9 mouse cellular contexts compared by ENCODE assay signal in the genomic region with DNA sequence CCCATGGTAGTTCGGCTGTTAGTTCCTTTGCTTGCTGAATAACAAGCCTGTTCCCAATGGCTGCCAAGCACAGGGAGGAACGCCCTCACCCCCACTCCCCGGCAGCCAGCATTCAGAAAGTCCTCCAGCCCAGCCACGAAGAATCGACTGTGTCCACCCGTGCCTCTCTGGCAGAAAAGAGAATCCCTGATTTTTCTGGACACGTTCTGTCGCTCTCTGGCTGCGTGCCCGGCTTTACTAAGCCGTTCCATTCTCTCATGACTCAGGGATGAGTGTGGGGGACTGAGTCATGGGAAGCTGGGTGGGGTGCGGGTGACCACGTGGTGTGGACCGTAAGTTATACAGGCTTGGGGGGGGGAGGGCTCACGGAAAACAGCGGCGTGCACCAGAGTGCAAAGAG.
DNase-seq lines count a peak whose midpoint lies in the region; ATAC-seq and TF ChIP-seq lines count a peak whose summit lies in the region.
"Had no signal": no experiment of that assay in that cellular context is flagged by ENCODE, and none has a peak within 500 bp of the region (broad histone marks: within the 10 kb centered on the region; RNA-seq: fewer than 3 reads in every experiment).

No protein-coding gene starts in this region.

- DNase-seq in lung, adult 18-20 months: peak; percentile 44 to 56
- no peak for DNase-seq in lung, adult 2 months
- peak; percentile 16 for DNase-seq in cerebellum, adult 8-10 months
- peak; percentile 77 to 83 for DNase-seq in heart, adult 9 months (ENCODE audit: low spot score in 2 of 2)
- DNase-seq in layer of hippocampus, postnatal 36 days: peak; percentile 64 to 65
- DNase-seq in ovary, postnatal 36 days (ENCODE audit: low spot score): peak; percentile 47
- no peak for DNase-seq in natural killer cell, adult 2 months (ENCODE audit: low spot score in 2 of 2)
- DNase-seq: liver, embryonic 13.5 days had no signal

- H3K4me3 ChIP-seq in lung, adult 2 months (replicated peaks; ENCODE audit: extremely low read depth, low read depth, low read length): no peak overlapping the region
- H3K4me3 ChIP-seq: liver, embryonic 13.5 days had no signal

- no peaks in the 10 kb centered on the region; the same call in 1 of the 2 replicates for H3K4me1 ChIP-seq in lung, adult 2 months (ENCODE audit: control insufficient read depth, insufficient read depth, low read length)
- H3K4me1 ChIP-seq: liver, embryonic 13.5 days had no signal

- WGBS in lung, adult 2 months: 50% methylated on average over 17 of the region's 17 CpGs

- TF ChIP-seq CTCF in lung, adult 2 months (IDR thresholded peaks at IDR 0.05; ENCODE audit: insufficient read depth, low read length): no peak

- ATAC-seq in activated CD4-positive, CD25-positive, alpha-beta regulatory T cell, adult 4 months: no peak

- TF ChIP-seq POLR2A in lung, adult 2 months (IDR thresholded peaks at IDR 0.05; ENCODE audit: borderline replicate concordance, extremely low read depth, low read depth, low read length): no peak

Comparison
In these comparisons a context has a peak if more than half of its experiments do, and no peak if none do; other contexts are left out.
1. DNase-seq: peak in lung, adult 18-20 months (2 of 2), cerebellum, adult 8-10 months (single experiment), heart, adult 9 months (2 of 2), layer of hippocampus, postnatal 36 days (2 of 2) and ovary, postnatal 36 days (single experiment); none in lung, adult 2 months (single experiment) and natural killer cell, adult 2 months (0 of 2).